Mouse (Mus musculus): ENCODE measurements around the gene Ror2. TPM values are rescaled to one million over a fixed set of nuclear protein-coding genes. Genes with fewer than 3 reads are reported as not detected.

Ror2 gene
- polyA plus RNA-seq, 1 experiment from 2014 or later, result 44.2 TPM

DNA sequence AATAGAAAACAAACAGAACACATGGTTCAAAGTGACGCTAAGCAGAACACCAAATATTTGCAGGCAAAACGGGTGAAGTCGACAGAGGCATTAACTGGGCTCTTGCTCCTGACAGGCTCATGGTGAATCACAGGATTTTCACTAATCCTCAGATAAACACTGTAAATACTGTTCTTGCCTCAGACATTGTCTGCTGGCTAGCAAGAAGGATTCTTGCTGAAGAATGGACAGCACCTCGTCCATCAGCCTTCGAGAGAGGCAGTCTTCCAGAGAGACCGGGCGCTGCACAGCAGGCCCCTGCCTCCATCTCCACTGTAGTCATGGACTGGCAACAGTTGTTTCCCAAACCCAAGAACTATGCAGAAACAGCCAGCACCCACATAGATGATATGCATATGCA, 110.9 kb downstream of the Ror2 start:
- H3K27me3 ChIP-seq, result no peaks in the 10 kb centered on the region
- no peak overlapping the region for H3K4me2 ChIP-seq
- no peaks in the 10 kb centered on the region for H3K9me3 ChIP-seq
- H3K9ac ChIP-seq (replicated peaks), result no peak overlapping the region
- H3K4me1 ChIP-seq (replicated peaks), result peaks cover 81% of the 10 kb centered on the region
- H3K4me3 ChIP-seq (replicated peaks), result no peak overlapping the region
- peaks cover 6% of the 10 kb centered on the region; the same call in 1 of the 2 replicates for H3K36me3 ChIP-seq
- no peak overlapping the region for H3K27ac ChIP-seq
- no peak for ATAC-seq (ENCODE audit: insufficient number of reproducible peaks, insufficient read depth, low FRiP score, low TSS enrichment, low read depth)
- 58% methylated on average over 7 of the region's 7 CpGs for WGBS

- Histone ChIP-seq H3K4me1 (replicated peaks) (peaks cover 93% of the 10 kb centered on the region), H3K27ac (peak overlapping the region; percentile 83)
- WGBS, result 7% methylated on average over 10 of the region's 10 CpGs
These were observed 122.3 kb downstream of the Ror2 start for GRCm38 (mm10) chr13:53163671-53164070.

GRCm38 (mm10) chr13:53163060-53163459, 122.9 kb downstream of the Ror2 start:
- no peak overlapping the region for H3K27ac ChIP-seq
- no peak overlapping the region for H3K4me3 ChIP-seq (replicated peaks)
- no peaks in the 10 kb centered on the region for H3K36me3 ChIP-seq
- H3K4me2 ChIP-seq, result no peak overlapping the region
- H3K4me1 ChIP-seq (replicated peaks), result peaks cover 93% of the 10 kb centered on the region
- no peak for ATAC-seq (ENCODE audit: insufficient number of reproducible peaks, insufficient read depth, low FRiP score, low TSS enrichment, low read depth)
- WGBS, result 59% methylated on average over 8 of the region's 8 CpGs
- no peak overlapping the region for H3K9ac ChIP-seq (replicated peaks)
- H3K27me3 ChIP-seq, result no peaks in the 10 kb centered on the region
- no peaks in the 10 kb centered on the region for H3K9me3 ChIP-seq

More at GRCm38 (mm10) chr13:53163671-53164070, 122.3 kb downstream of the Ror2 start:
- no peaks in the 10 kb centered on the region for H3K9me3 ChIP-seq
- ATAC-seq (ENCODE audit: insufficient number of reproducible peaks, insufficient read depth, low FRiP score, low TSS enrichment, low read depth), result no peak
- H3K4me2 ChIP-seq, result peak overlapping the region; percentile 16; the same call in 1 of the 2 replicates
- H3K27me3 ChIP-seq, result no peaks in the 10 kb centered on the region
- H3K36me3 ChIP-seq, result no peaks in the 10 kb centered on the region
- no peak overlapping the region for H3K4me3 ChIP-seq (replicated peaks)
- no peak overlapping the region for H3K9ac ChIP-seq (replicated peaks)

DNA sequence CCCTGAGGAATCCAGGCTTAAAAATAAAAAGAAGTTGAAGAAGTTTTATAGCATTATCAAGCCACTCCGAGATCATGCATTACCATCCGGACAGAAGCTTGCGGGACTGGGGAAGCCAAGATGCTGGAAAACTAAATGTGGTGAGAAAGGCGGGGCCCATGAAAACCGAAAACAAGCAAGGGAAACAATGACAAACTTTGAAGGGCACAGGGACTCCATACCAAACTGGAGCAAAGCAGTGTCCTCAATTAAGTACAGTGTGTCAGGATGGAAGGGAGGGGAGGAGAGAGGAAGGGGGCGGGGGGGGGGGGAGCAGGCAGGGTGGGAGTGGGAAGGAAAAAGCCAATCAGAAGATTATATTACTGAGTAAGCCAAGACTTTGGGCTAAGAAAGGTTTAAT, 126.4 kb downstream of the Ror2 start:
- H3K4me2 ChIP-seq, result no peak overlapping the region
- H3K9me3 ChIP-seq, result no peaks in the 10 kb centered on the region
- no peaks in the 10 kb centered on the region for H3K27me3 ChIP-seq
- H3K4me1 ChIP-seq (replicated peaks), result peaks cover 88% of the 10 kb centered on the region
- H3K4me3 ChIP-seq (replicated peaks), result no peak overlapping the region
- WGBS, result 83% methylated on average over 5 of the region's 6 CpGs
- no peak for ATAC-seq (ENCODE audit: insufficient number of reproducible peaks, insufficient read depth, low FRiP score, low TSS enrichment, low read depth)
- no peaks in the 10 kb centered on the region for H3K36me3 ChIP-seq
- H3K27ac ChIP-seq, result no peak overlapping the region
- no peak overlapping the region for H3K9ac ChIP-seq (replicated peaks)

DNA sequence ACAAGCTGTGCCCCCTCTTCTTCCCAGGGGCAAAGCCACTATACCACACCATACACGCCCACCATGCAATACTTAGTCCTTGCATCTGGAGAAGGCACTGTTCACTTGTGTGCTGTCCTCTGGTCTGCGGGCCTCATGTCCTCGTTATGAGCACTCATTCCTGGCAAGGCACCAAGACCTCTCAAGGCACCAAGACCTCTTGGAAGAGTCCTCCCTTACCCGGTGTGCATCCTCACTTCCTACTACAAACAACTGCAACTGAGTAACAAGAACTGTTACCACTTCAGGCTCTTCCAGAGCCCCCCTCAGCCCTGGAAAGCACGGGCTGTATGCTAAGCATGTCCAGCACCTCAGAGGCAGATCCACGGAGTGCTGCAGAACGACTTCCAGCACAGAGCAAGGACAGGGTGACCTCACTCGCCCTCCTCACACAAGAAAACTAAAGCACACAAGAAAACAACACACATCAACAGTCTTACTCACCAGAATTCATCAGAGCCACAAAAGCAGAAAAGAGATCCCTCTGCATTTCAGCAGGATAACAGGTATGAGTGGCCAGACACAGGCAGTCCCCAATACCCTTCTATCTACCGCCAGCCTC, 127.4 kb downstream of the Ror2 start:
- no peak overlapping the region; the same call in 1 of the 2 replicates for H3K27ac ChIP-seq

GRCm38 (mm10) chr13:53156911-53157310, 129.0 kb downstream of the Ror2 start:
- WGBS, result 80% methylated on average over 15 of the region's 15 CpGs
- Histone ChIP-seq H3K4me2 (no peak overlapping the region), H3K4me1 (replicated peaks) (peaks cover 83% of the 10 kb centered on the region), H3K27ac (0 out of 2 replicates have a peak overlapping the region, but pooled peaks have one; percentile 5), H3K9me3 (no peaks in the 10 kb centered on the region), H3K4me3 (replicated peaks) (no peak overlapping the region), H3K36me3 (peaks cover 5% of the 10 kb centered on the region; the same call in 1 of the 2 replicates), H3K9ac (replicated peaks) (no peak overlapping the region), H3K27me3 (no peaks in the 10 kb centered on the region)
- ATAC-seq (ENCODE audit: insufficient number of reproducible peaks, insufficient read depth, low FRiP score, low TSS enrichment, low read depth), result no peak

More for the DNA sequence above, 127.4 kb downstream of the Ror2 start:
- Histone ChIP-seq H3K9me3 (no peaks in the 10 kb centered on the region), H3K4me1 (replicated peaks) (peaks cover 89% of the 10 kb centered on the region), H3K36me3 (no peaks in the 10 kb centered on the region), H3K4me2 (no peak overlapping the region), H3K9ac (replicated peaks) (no peak overlapping the region), H3K27me3 (no peaks in the 10 kb centered on the region), H3K4me3 (replicated peaks) (no peak overlapping the region)
- WGBS, result 73% methylated on average over 9 of the region's 9 CpGs
- ATAC-seq (ENCODE audit: insufficient number of reproducible peaks, insufficient read depth, low FRiP score, low TSS enrichment, low read depth), result no peak

GRCm38 (mm10) chr13:53156282-53156681, 129.6 kb downstream of the Ror2 start:
- H3K36me3 ChIP-seq, result peaks cover 5% of the 10 kb centered on the region; the same call in 1 of the 2 replicates
- no peaks in the 10 kb centered on the region for H3K27me3 ChIP-seq
- no peak overlapping the region for H3K27ac ChIP-seq
- H3K9me3 ChIP-seq, result no peaks in the 10 kb centered on the region
- no peak overlapping the region for H3K4me2 ChIP-seq
- H3K4me3 ChIP-seq (replicated peaks), result no peak overlapping the region
- no peak for ATAC-seq (ENCODE audit: insufficient number of reproducible peaks, insufficient read depth, low FRiP score, low TSS enrichment, low read depth)
- H3K9ac ChIP-seq (replicated peaks), result no peak overlapping the region
- peaks cover 85% of the 10 kb centered on the region for H3K4me1 ChIP-seq (replicated peaks)
- 75% methylated on average over 6 of the region's 6 CpGs for WGBS

GRCm38 (mm10) chr13:53145511-53145910, 140.4 kb downstream of the Ror2 start:
- H3K36me3 ChIP-seq, result peaks cover 7% of the 10 kb centered on the region
- no peak overlapping the region for H3K9ac ChIP-seq (replicated peaks)
- H3K27ac ChIP-seq, result no peak overlapping the region
- no peaks in the 10 kb centered on the region for H3K27me3 ChIP-seq
- no peaks in the 10 kb centered on the region for H3K9me3 ChIP-seq
- no peak overlapping the region for H3K4me2 ChIP-seq
- peaks cover 39% of the 10 kb centered on the region for H3K4me1 ChIP-seq (replicated peaks)
- WGBS, result 60% methylated on average over 3 of the region's 3 CpGs
- ATAC-seq (ENCODE audit: insufficient number of reproducible peaks, insufficient read depth, low FRiP score, low TSS enrichment, low read depth), result no peak
- H3K4me3 ChIP-seq (replicated peaks), result no peak overlapping the region

GRCm38 (mm10) chr13:53143076-53143475, 142.8 kb downstream of the Ror2 start:
- Histone ChIP-seq H3K9me3 (peaks cover 11% of the 10 kb centered on the region), H3K9ac (replicated peaks) (no peak overlapping the region), H3K4me2 (peak overlapping the region; percentile 10; the same call in 1 of the 2 replicates), H3K4me1 (replicated peaks) (peaks cover 31% of the 10 kb centered on the region), H3K27me3 (no peaks in the 10 kb centered on the region), H3K4me3 (replicated peaks) (no peak overlapping the region), H3K27ac (peak overlapping the region; percentile 60; the same call in 1 of the 2 replicates), H3K36me3 (peaks cover 18% of the 10 kb centered on the region)
- ATAC-seq (ENCODE audit: insufficient number of reproducible peaks, insufficient read depth, low FRiP score, low TSS enrichment, low read depth), result no peak; the same call in none of the 2 replicates
- WGBS, result 7% methylated on average over 5 of the region's 5 CpGs

DNA sequence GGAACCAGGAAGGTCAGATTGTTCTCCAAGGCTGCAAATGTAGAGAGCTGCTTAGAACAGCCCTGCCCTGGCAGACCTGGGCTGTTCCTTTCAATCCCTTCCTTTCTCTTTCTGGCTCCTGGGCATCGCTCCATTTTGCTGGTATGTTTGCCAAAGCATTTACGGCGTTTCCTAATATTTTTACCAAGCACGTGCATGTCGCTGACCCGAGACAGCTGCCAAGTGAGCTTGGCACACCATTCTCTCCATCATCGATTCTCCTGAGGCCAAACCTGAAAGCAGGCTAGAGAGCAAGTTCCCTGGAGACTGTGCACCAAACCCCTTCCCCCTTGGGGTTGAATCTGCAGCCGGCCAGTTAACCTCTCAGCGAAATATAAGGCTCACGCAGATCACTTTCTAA, 143.7 kb downstream of the Ror2 start:
- H3K9ac ChIP-seq (replicated peaks), result no peak overlapping the region
- H3K27ac ChIP-seq, result 0 out of 2 replicates have a peak overlapping the region, but pooled peaks have one; percentile 60
- peaks cover 21% of the 10 kb centered on the region for H3K36me3 ChIP-seq
- H3K4me2 ChIP-seq, result no peak overlapping the region
- H3K27me3 ChIP-seq, result no peaks in the 10 kb centered on the region
- no peak for ATAC-seq (ENCODE audit: insufficient number of reproducible peaks, insufficient read depth, low FRiP score, low TSS enrichment, low read depth)
- H3K9me3 ChIP-seq, result peaks cover 13% of the 10 kb centered on the region
- H3K4me3 ChIP-seq (replicated peaks), result no peak overlapping the region
- H3K4me1 ChIP-seq (replicated peaks), result peaks cover 30% of the 10 kb centered on the region
- WGBS, result 71% methylated on average over 10 of the region's 10 CpGs

DNA sequence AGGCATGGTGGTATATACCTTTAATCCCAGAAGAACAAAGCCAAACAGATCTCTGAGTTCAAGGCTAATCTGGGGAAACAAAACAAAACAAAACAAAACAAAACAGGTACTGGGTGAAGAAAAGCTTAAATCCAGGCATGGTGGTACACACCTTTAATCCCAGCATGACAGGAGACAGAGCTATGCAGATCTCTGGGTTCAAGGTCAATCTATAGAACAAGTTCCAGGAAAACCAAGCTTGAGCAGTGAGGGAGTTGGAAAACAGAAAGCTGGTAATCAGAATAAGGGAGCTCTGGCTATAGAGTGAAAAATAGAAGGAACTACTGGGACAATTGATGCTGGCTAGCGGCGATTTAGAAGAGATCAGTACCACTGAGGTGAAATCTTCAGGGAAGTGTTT, 145.6 kb downstream of the Ror2 start:
- Histone ChIP-seq H3K36me3 (peaks cover 15% of the 10 kb centered on the region), H3K27ac (no peak overlapping the region), H3K9me3 (peaks cover 13% of the 10 kb centered on the region), H3K27me3 (no peaks in the 10 kb centered on the region), H3K4me1 (replicated peaks) (peaks cover 30% of the 10 kb centered on the region), H3K4me2 (no peak overlapping the region), H3K9ac (replicated peaks) (no peak overlapping the region), H3K4me3 (replicated peaks) (no peak overlapping the region)
- no peak for ATAC-seq (ENCODE audit: insufficient number of reproducible peaks, insufficient read depth, low FRiP score, low TSS enrichment, low read depth)
- 92% methylated on average over 2 of the region's 2 CpGs for WGBS

DNA sequence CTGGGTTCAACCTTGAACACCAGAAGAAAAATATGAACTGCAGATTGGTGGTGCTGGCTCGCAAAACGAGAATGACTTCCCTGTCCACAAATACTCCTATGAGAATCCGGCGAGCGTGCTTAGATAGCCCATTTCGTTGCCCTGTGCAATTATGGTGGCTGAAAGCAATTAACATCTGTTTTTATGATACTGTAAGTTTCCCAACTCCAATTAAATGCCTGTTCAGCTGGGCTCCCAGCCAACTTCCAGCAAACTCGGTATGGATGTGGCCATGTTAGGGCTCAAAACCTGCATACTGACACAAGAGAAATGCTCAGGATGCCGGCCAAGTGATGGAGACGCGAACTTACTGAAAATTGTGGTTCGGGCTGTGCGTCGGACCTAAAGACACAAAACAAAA, 155.4 kb downstream of the Ror2 start:
- peaks cover 7% of the 10 kb centered on the region; the same call in 1 of the 2 replicates for H3K36me3 ChIP-seq
- 0 out of 2 replicates have a peak, but pooled peaks have one; percentile 20 for ATAC-seq (ENCODE audit: insufficient number of reproducible peaks, insufficient read depth, low FRiP score, low TSS enrichment, low read depth)
- H3K9ac ChIP-seq (replicated peaks), result no peak overlapping the region
- H3K9me3 ChIP-seq, result no peaks in the 10 kb centered on the region
- H3K27ac ChIP-seq, result peak overlapping the region; percentile 78
- no peak overlapping the region for H3K4me3 ChIP-seq (replicated peaks)
- H3K4me2 ChIP-seq, result no peak overlapping the region
- H3K27me3 ChIP-seq, result no peaks in the 10 kb centered on the region
- 54% methylated on average over 13 of the region's 13 CpGs for WGBS
- peaks cover 51% of the 10 kb centered on the region for H3K4me1 ChIP-seq (replicated peaks)
